ENCODE assay signal across 9 mouse cellular contexts in the genomic region with DNA sequence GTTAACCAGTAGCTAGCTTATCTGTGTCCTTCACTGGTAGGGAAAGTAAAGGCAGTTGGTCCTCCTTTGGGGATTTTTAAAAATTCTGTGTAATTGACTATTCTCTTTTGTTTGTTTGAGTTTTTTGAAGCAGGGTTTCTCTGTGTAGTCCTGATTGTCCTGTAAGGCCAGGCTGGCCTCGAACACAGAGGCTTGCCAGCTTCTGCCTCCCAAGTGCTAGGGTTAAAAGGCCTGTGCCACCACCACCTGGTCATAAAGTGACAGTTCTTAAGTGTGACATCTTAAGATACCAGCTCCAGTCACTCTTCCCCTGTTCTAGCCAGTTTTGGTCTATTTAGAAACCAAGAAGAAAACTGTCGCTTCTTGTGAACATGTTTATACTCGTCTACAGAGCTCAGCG. TPM values are rescaled to one million over a fixed set of nuclear protein-coding genes. Genes with fewer than 3 reads are reported as not detected.
DNase-seq lines count a peak whose midpoint lies in the region; ATAC-seq and TF ChIP-seq lines count a peak whose summit lies in the region.
"Had no signal": no experiment of that assay in that cellular context is flagged by ENCODE, and none has a peak within 500 bp of the region (broad histone marks: within the 10 kb centered on the region; RNA-seq: fewer than 3 reads in every experiment).

No protein-coding gene starts in this region.

- 82% methylated on average over 4 of the region's 4 CpGs for WGBS in liver, embryonic 11.5 days
- WGBS in stomach, postnatal 0 days = 59% methylated on average over 4 of the region's 4 CpGs

- H3K36me3 ChIP-seq in liver, embryonic 11.5 days (ENCODE audit: control insufficient read depth, insufficient read depth, low read length) = no peaks in the 10 kb centered on the region
- no peaks in the 10 kb centered on the region for H3K36me3 ChIP-seq in stomach, postnatal 0 days (ENCODE audit: control insufficient read depth, insufficient read depth, low read length)

- H3K27ac ChIP-seq in liver, embryonic 11.5 days (ENCODE audit: low read depth, low read length) = no peak overlapping the region
- peak overlapping the region; percentile 96 for H3K27ac ChIP-seq in stomach, postnatal 0 days (replicated peaks)

- no peaks in the 10 kb centered on the region for H3K27me3 ChIP-seq in liver, embryonic 11.5 days (replicated peaks; ENCODE audit: control insufficient read depth, insufficient read depth, low read length)
- H3K27me3 ChIP-seq in stomach, postnatal 0 days (ENCODE audit: control insufficient read depth, insufficient read depth, low read length) = no peaks in the 10 kb centered on the region

- no peak for ATAC-seq in CD4-positive, CD25-positive, alpha-beta regulatory T cell, adult 4 months
- no peak for ATAC-seq in liver, embryonic 11.5 days (replicated peaks; ENCODE audit: low FRiP score)
- no peak for ATAC-seq in stomach, postnatal 0 days (ENCODE audit: low FRiP score, low TSS enrichment)

- DNase-seq in CD4-positive, CD25-positive, alpha-beta regulatory T cell, adult 2 months (ENCODE audit: low read depth, low spot score) = peak; percentile 44
- peak; percentile 43 for DNase-seq in thymus, postnatal 0 days (ENCODE audit: low spot score)
- no peak for DNase-seq in thymus, adult 18-20 months
- DNase-seq in liver, embryonic 11.5 days (ENCODE audit: low spot score) = no peak
- no peak for DNase-seq in stomach, postnatal 0 days (ENCODE audit: low spot score)
- no peak for DNase-seq in frontal cortex, postnatal 25 days (ENCODE audit: low spot score in 2 of 2)
- DNase-seq in urinary bladder, postnatal 36 days (ENCODE audit: low spot score in 2 of 2) = no peak
- DNase-seq: cerebellum, adult 11-12 months had no signal

- H3K4me2 ChIP-seq in liver, embryonic 11.5 days = peak overlapping the region; percentile 90
- H3K4me2 ChIP-seq in stomach, postnatal 0 days (replicated peaks; ENCODE audit: low read depth) = peak overlapping the region; percentile 91

- H3K4me1 ChIP-seq in liver, embryonic 11.5 days (replicated peaks; ENCODE audit: control insufficient read depth, insufficient read depth, low read length) = peaks cover 35% of the 10 kb centered on the region
- H3K4me1 ChIP-seq in stomach, postnatal 0 days (replicated peaks; ENCODE audit: control insufficient read depth, insufficient read depth) = peaks cover 3% of the 10 kb centered on the region

- no peak for TF ChIP-seq EP300 in stomach, postnatal 0 days (optimal IDR thresholded peaks at IDR 0.05)

- H3K9ac ChIP-seq in liver, embryonic 11.5 days (ENCODE audit: low read depth, low read length) = peak overlapping the region; percentile 94
- H3K9ac ChIP-seq in stomach, postnatal 0 days (ENCODE audit: low read length) = no peak overlapping the region

- H3K4me3 ChIP-seq in liver, embryonic 11.5 days (ENCODE audit: low read depth, low read length) = peak overlapping the region; percentile 97
- H3K4me3 ChIP-seq in stomach, postnatal 0 days (ENCODE audit: low read depth, low read length) = no peak overlapping the region; the same call in 1 of the 2 replicates

- no peak for TF ChIP-seq CTCF in stomach, postnatal 0 days (IDR thresholded peaks at IDR 0.05; ENCODE audit: low read depth)

- H3K9me3 ChIP-seq in liver, embryonic 11.5 days (ENCODE audit: control insufficient read depth, low read length) = no peaks in the 10 kb centered on the region
- no peaks in the 10 kb centered on the region for H3K9me3 ChIP-seq in stomach, postnatal 0 days (ENCODE audit: control insufficient read depth, low read length)

RNA-seq across cellular contexts. Expression of a gene that starts 2.2 kb away (rescaled TPM):
- 10 to 100 TPM in 1 of 2 experiments, 1 to 10 TPM in 1; 9.9 to 12.9 TPM for polyA plus RNA-seq in CD4-positive, CD25-positive, alpha-beta regulatory T cell, adult 4 months (2017; shearing (Covaris generic))
- polyA plus RNA-seq in thymus, postnatal 0 days (2015; fragmentation: Nextera tagmentation; extraction: Ambion mirVana) = 10.9 and 15.3 TPM in 2 replicates
- 12.6 and 15.1 TPM in 2 replicates for polyA plus RNA-seq in liver, embryonic 11.5 days (2014; fragmentation: Nextera tagmentation; extraction: Ambion mirVana)
- 6.7 and 6.8 TPM in 2 replicates for polyA plus RNA-seq in stomach, postnatal 0 days (2015; fragmentation: Nextera tagmentation; extraction: Ambion mirVana)

Comparison
In these comparisons a context has a peak if more than half of its experiments do, and no peak if none do; other contexts are left out.
1. DNase-seq: peak in CD4-positive, CD25-positive, alpha-beta regulatory T cell, adult 2 months (single experiment) and thymus, postnatal 0 days (single experiment); none in thymus, adult 18-20 months (0 of 2), liver, embryonic 11.5 days (single experiment), stomach, postnatal 0 days (single experiment), frontal cortex, postnatal 25 days (0 of 2) and urinary bladder, postnatal 36 days (0 of 2).